Mouse (Mus musculus) kidney, postnatal 10 days (tissue): ENCODE measurements around the gene Cxcl10.
A peak's percentile ranks its signal among the peaks of the same experiment; 100 is the strongest.
"Not testable (repeated sequence)": the region's sequence is repeated elsewhere in the genome, so short reads cannot be mapped to it uniquely, and the experiment has no call there.

Experiments
- DNase-seq: peaks from one replicate; pipeline ENCODE4 v3.0.0; 2021; ENCODE audit warnings: mixed read lengths

The Cxcl10 gene

DNA sequence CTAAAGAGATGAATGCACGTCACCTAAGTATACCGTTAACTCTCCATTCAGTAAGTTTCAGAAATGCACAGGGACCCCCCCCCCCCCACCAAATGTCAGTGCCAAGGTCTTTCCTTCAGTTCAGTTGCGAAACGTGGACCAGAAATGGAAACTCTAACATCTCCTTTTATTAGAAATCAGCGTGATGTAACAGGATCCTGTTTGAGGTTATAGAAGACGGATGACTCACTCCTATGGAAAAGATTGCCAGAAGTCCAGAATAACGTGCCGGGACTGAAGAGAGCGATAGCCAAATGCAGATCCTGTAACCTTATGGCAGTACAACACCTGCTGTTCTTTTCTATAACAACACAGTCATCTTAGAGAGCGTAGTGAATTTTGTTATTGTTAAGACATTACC, 19.7 kb upstream of the Cxcl10 start:
- DNase-seq = no peak

DNA sequence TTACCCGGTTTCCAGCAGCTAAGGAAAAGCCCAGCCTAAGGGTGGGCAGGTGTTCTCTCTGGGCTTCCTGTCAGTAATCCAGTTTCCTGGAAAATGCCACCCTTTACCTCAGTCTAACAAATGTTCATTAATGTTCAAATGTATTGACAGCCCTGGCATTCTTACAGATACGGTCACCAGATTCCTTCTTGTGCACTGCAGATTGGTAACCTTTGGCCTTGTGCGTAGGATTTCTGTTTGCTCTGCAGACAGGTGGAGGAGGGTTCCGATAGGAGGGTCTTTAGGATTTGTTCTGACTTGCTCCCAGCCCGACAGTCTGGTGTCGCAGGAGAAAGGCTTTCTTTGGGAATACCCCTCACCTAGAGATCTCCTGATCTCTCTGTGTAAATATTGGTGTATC, 17.9 kb upstream of the Cxcl10 start:
- no peak for DNase-seq

DNA sequence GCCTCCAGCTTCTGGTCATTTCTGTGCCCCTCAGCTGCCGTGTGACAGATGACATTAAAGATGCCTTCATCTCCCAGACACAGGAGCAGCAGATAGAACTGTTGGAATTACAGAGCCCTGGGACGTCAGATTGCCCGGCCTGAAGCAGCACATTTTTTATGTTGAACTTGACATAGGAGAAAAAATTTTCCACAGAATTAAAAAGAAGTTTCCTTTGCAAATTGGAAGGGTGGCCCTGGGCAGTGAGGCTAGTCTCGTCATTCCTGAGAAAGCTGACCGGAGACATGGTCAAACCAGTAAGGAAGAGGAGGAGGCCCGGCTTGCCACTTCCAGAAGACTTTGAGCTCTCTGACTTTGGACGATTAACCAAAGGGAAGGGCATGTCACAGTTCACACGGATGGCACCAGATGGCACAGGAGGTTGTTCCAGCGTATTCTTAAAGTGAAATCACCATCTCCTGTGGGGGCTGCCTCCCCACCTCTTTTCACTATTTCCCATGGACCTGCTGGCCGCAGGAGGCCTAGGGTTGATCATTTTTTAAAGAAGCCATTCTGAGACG, 16.5 kb upstream of the Cxcl10 start:
- DNase-seq = no peak

DNA sequence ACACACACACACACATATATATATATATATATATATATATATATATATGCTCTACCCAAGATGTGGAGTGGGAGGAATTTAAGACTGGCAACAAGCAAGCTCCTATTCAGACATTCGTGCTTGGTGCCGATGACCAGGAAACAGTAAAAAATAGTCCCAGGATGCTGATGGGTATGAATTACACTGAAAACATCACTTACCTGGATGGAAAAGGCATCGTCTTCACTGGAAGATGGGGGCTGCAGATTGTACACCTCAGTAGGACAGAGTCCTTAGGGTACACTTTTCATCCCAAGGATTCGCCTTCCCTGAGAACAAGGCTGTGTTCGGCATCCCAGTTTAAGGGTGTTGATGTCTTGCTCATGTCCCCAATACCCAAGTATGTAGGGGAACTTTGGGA, 15.3 kb upstream of the Cxcl10 start:
- DNase-seq = no peak

DNA sequence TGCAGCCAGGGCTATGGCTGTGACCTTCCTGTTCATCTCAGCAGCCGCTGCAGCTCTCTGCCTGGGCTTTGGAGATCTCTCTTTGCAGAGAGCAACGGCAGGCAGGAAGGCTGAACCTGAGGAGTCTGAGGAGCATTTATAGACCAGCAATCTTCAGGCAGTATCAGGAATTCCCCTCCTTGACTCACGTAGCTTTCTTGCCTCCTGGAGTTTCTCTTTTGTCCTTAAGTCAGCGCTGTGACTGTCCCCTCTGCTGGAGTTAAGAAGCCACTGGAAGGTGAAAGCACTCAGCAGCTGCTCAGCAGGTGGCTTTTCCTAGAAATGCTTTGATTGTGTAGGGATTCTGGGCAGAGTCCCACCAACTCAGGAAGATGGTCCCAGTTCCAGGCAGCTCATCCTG, 14.5 kb upstream of the Cxcl10 start:
- no peak for DNase-seq

DNA sequence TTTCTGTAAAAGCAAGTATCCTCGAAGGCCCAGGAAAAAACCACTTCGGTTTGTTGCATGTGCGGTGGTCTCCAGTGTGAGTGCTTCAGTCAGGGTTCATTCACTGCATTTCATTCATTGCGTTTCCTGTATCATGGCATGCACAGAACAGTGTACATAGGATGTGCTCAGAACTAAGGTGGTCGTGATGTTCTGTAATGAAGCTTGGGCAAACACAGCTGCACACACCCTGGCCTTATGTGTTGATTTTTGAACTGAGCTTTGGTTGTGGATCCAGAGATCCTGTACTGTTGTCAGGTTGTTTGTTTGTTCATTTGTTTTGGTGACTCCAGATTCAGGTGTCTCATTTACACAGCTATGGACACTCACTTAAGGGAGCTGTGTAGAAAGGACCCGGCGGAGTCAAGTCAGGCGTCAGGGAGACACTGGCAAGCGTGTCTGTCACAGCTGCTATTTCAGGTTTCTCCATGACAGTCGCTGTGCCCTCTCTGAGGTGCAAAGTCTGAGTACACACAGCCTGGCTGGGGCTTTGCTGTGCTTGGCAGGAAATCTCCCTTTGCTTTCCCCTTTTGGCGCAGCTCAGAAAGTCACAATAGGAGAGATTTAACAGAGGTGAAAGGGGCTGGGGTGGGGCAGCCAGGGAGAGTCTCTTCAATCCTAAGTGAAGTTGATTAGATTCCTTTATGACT, 10.2 kb upstream of the Cxcl10 start:
- no peak for DNase-seq

DNA sequence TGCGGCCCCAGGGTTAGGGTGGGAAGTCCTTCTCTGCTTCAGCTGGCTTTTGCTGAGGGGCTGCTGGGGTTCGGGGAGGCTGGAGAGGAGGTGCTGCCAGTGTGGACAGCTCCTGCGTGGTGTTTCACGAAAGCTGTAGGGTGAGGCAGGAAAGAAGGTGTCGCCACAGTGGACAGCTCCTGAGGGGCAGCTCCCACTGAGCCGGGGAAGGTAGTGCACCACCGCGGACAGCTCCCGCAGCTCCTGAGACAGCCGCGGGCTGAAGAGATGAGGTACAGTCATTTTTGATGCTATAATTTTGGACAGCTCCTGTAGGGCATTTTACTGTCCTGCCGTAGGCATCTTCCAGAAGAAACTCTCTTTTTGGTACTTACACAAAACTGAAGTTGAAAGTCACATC, 9.3 kb upstream of the Cxcl10 start:
- peak; percentile 64 for DNase-seq

DNA sequence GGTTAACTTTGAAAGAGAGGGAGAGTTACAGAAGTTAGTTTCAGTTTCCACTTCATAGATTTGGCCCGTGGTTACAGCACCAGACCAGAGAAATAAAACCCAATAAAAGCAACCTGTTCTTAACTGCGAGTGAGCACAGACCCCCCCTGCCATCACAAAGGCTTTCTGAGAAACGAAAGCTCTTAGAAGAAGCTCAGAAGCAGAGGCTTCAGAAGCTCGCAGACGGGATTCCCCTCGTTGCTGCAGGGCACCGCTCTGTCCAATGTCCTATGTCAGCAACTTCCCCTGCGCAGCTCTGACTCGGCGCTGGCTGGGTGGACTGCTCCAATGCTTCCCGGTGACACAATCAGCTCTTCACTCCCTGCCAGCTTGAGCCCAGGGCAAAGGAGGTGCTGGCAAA, 4.8 kb upstream of the Cxcl10 start:
- peak; percentile 62 for DNase-seq

DNA sequence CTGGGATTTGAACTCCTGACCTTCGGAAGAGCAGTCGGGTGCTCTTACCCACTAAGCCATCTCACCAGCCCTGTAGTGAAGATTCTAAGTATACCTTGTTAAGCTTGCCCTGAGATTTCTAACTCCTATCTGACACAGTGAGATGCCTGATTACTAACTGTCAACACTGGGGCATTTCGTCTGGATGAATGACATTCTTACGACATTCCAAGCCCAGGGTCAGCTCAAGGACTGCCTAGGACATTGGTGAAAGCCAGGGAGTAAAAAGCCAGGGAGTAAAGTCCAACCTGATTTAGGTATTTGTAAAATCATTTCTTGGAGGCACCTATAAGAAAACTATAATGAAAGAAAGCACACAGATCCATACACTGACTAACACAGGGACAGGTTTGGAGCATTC, 4.0 kb upstream of the Cxcl10 start:
- DNase-seq = not testable (repeated sequence)

DNA sequence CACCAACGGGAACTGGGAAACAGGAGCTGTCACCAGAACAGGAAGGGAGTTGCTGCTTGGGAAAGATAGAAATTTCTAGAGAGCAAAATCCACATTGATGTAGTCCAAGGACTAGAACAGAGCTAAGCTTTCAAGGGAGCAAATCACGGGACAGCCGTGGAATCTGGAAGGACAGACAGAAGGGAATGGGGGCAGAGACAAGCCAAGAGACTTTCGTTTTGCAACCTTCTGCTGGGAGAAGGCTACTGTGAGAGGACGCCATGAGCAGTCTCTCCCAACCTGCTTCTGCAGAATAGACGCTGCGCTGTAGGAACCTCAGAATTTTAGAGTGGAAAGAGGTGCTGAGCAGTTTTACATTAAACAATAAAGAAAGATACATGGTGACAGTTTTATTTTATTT, 1.0 kb upstream of the Cxcl10 start:
- no peak for DNase-seq

DNA sequence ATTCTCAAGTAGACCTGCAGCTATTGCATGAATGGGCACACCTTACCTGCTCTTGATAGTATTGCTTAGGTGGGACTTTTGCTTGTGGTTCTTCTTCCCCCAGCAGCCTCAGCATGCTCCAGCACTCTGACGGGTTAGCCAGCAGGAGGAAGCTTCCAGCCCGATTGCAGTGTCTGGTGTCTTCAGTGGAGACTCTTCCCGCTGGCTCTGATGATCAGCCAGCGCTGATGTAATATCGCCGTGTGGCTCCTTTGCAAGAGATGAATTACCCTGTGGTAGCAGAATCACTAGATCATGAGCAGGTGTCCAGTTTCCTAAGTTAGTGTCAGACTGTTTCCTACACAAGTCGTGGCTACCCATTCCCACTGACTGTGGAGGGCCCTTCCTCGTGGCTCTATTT, 3.7 kb downstream of the Cxcl10 start:
- DNase-seq = no peak

DNA sequence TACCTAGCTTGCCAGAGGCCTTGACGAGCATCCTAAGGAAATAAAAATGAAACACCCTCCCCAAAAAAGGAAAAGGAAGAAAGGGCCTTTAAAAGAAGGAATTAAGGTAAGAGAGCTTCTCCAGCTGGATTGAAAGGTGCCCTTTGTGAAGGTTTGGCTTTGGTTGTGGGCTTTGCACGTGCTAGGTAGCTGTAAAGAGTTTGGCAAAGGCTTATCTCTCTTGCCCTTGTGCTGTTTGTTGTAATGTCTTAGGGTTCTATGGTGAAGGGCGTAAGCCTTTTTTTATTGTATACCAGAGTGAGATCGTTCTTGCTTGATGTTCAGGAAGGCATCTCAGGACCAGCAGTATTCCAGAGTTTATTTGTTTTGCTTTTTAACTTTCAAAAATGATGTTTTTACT, 8.1 kb downstream of the Cxcl10 start:
- DNase-seq = no peak

DNA sequence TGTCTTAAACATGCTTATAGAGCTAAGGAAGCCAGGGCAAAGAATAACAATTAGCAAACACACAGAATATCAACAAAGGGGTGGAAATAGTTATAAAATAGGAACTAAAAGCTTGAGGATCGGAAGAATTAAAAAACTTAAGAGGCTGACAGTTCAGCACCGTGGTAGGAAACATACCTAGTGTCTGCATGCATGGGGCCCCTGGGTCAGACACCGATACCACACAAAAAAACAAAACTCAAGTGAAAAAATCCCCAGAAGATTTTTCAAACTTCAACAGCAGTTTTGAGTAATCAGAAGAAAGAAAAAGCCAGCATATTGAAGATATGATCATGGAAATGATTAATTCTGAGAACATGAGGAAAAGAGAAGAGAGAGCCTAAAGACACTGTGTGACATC, 11.9 kb downstream of the Cxcl10 start:
- DNase-seq = no peak

DNA sequence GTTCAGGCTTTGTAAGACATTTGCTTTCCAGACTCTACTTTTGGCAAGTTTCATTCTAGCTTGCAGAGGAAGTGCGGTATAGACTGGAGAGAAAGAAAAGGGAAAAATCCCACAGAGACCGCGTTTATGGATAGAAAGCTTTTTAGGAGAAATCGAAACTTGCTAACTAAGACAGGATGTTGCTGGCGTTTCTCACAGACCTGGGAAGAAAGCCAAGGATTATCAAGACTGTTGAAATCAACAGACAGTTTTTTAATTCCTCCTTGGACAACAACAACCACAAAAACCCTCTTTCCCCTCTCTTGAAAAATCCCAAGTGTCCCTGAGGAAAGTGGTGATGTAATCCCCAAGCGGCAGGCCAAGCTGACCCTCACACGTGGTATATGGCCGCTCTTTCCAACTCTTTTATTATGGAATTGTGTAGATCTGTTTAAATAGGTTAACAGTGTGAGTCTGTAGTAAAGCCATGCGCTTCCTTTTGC, 16.3 kb downstream of the Cxcl10 start:
- peak; percentile 66 for DNase-seq

DNA sequence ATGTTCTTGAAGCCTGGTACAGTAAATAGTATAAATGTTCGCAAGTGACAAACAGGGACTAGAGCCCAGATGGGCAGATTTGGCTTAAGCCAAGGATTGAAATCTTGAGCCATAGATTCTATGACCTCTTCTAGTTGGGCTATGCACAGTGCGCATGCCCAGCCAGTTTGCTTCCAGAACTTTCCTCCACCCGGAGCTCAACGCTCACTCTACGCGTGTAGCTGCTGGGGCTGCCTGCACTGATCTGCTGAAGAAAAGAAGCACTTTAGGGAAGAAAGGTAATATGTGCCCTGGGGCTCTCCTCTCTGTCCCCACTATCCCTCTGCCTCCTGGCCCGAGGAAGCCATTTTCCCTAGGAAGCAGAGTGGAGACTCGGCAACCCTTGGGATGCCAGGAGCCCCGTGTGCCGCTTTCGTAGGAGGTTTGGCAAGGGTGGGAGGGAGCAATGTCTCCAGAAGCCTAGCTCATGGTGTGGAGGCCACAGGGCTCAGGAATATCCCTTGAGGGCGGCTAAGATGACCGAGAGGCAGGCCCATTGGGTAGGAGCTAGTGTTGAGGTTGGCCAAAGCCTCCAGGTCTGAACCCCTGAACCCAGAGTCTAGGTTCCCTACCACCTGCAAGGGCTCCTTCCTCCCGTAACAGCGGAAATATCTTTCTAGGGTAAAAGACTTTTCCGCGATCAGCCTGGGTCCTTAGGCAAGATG, 16.9 kb downstream of the Cxcl10 start, which contains the start of gene Art3:
TSS of gene Art3 (plus strand) at position 193 of the 704 bp plus-strand sequence.
- DNase-seq = peak; percentile 17

DNA sequence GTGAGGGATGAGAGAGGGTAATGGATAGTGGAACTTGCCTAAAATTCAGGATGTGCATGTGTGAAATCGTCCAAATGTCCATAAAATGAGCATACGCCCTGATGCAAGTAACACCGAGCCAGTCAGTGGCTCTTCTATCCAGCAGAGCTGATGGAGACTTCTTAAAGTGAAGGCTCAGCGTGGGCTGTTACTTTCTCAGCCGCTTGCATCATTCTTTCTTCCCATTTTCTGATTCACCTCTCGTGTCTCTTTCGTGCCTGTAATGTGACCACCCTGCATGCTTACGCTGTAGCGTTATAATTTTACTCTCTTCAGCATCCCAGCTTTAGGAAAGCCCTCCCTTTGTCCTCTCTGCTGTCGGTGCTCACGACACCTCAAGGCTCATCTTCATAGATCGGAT, 17.6 kb downstream of the Cxcl10 start:
- no peak for DNase-seq

DNA sequence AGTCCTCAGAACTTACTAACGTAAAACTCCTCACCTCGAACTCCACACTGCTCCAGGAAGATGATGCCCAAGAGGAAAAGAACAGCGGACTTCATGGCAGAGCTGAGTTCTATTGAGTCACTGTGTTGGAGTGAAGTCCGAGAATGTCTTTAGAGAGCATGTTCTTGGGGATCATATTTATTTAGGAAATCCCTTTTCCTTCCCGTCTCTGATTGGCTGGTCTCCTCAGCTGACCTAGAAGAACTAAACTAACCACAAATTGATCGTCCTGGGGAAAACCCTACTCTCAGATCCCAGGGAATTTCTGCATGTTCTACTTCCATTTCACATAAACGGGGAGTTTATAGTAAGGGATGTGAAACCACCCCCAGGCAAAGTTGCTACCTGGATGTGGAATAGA, 20.8 kb downstream of the Cxcl10 start, which contains the start of gene Cxcl9:
TSS of gene Cxcl9 (minus strand) at position 151 of the 400 bp plus-strand sequence.
- DNase-seq = no peak

DNA sequence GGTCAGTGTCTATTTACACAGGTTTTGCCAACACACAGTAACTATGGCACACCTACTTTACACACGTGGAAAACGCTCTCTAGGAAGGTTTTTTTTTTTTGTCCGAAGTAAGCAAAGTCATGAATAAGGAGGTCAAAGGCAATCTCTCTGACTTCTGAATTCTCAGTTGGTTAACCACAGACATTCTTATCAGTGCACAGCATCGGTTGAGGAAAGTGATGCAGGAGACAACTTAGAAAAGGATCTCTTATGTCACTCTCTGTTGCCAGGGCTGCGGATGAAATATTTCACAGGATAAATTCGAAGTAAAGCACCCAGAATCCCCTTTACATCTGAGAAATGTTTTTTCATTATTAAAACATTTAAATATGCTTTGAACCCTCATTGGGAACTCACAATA, 21.3 kb downstream of the Cxcl10 start:
- no peak for DNase-seq

DNA sequence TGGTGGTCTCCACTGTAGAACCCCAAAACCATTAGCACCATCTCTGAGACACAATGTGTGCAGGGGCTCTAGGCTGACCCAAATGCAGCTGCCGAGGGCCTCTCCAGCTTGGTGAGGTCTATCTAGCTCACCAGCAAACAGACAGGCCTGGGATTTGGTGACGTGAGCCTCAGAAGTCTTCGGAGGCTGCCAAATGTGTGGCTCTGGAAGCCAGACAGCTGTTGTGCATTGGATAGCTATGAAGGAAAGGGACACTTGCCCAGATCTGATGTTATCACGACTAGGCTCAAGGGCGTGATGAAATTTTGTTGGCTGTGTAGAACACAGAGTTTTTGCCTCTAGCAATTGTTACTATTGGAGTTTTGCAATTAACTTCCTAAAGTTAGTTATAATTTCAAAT, 25.4 kb downstream of the Cxcl10 start:
- peak; percentile 75 for DNase-seq

DNA sequence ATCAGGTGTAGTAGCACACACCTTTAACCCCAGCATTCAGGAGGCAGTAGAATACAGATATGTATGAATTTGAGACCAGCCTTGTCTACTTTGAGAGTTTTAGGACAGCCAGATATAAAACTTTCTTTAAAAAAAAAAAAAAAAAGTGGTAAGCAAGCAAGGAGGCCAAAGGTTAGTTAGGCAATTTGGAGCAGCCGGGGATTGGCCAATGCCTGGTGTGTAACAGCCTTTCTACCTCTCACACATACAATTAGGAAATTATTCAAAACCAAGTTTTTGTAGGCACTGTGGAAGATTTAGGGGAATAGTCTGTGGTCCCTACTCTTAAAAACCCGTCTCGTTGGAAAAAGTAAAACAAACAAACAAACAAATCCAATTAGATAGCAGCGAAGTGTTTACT, 26.1 kb downstream of the Cxcl10 start:
- DNase-seq = no peak

DNA sequence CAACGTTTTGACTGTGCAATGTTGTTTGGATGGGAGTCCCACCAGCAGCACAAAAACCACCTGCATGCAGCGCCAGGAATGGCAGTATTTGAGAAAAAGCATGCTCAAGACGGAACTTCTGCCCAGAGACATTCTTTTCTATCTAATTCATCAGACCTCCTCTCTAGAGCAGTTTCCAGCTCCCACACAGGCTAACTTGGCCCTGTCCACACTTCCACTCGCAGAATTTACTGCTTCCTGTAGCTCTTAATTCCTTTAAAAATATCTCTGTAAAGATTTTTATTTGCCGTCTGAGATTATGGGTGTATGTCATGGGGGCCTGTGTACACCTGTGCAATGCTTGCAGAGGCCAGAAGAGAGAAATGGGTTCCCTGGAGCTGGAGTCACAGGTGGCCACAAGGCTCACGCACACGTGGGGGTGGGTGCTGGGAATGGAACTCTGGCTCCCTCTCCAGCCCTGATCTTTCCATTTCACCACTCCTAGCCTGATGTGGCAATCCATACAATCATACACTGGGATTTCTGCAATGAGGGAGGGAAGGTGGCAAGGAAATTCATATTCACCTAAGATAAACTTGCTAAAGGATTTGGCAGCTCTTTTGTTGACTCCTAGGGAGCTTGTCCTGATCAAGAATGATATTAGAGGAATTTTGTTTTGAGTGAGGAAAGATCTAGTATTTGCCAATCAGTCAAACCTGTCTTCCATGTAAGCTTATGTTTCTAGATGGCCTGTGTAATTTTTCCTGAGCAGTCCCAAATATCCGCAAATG, 26.9 kb downstream of the Cxcl10 start:
- peak; percentile 52 for DNase-seq

DNA sequence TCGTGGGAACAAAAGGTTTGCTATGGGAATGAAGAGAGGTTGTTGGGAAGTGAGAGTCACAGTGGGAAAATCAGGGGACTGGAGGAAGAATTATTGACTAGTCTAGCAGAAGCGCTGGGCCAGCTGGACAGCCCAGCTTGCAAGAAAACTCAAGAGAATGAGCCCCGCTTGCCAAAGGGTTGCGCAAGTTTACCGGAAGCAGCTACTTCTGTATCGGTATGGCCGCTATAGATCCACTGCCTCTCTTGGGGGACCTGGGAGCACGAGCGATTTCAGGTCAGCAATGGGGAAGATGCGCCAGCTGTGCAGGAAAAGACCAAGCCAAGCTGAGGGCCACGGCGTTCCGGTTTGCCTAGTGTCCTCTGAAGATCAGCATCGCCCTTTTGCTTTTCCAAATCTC, 30.1 kb downstream of the Cxcl10 start:
- peak; percentile 27 for DNase-seq

DNA sequence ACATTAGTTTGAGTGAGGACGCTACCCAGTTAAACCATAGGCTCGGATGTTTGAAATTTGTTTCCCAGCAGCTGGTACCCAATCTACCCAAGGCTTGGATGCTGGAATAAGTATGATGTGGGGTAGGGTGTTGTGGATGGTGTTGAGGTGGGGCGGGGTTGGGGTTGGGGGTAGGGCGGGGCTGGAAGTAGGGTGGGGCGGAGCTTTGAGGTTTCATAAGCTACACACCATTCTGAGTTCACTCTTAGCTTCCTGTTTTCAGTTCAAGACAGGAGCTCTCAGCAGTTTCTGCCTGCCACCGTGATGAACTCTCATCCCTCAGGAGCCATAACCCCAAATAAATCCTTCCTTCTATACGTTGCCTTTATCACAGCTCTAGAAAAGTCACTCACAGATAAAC, 30.6 kb downstream of the Cxcl10 start:
- DNase-seq = no peak
